Comparison of ENCODE assay signal across 9 mouse cellular contexts in the genomic region with DNA sequence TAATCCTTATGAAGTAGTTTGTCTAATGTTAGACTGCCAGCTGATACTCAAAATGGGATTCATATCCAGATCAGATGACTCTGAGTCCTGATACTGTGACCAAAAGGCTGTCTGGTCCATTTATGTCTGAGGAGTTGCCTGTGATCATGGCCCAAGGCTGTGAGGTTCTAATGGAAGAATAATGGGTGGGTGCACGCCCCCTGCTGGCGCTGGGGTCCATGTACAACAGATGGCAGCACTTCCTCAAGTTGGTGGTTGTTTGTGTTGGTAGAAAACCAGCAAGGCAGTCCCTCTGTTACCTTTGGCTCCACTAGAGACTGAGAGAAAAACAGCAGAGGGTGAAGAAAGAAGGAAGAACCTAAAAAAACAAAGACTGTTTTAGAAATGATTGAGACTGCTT.
A peak's percentile ranks its signal among the peaks of the same experiment; 100 is the strongest.
DNase-seq lines count a peak whose midpoint lies in the region; ATAC-seq and TF ChIP-seq lines count a peak whose summit lies in the region.
"Had no signal": no experiment of that assay in that cellular context is flagged by ENCODE, and none has a peak within 500 bp of the region (broad histone marks: within the 10 kb centered on the region; RNA-seq: fewer than 3 reads in every experiment).

No protein-coding gene starts in this region.

- no peak overlapping the region for H3K4me3 ChIP-seq in liver, adult 2 months (ENCODE audit: insufficient read depth, low read depth, low read length)
- H3K4me3 ChIP-seq in liver, embryonic 11.5 days (ENCODE audit: low read depth, low read length), result no peak overlapping the region
- H3K4me3 ChIP-seq: embryonic facial prominence, embryonic 15.5 days had no signal

- TF ChIP-seq CTCF in liver, adult 2 months (IDR thresholded peaks at IDR 0.05; ENCODE audit: low read depth, low read length), result peak; percentile 94
- TF ChIP-seq CTCF in Patski (IDR thresholded peaks at IDR 0.05), result peak; percentile 94

- H3K4me2 ChIP-seq in liver, embryonic 11.5 days, result no peak overlapping the region
- H3K4me2 ChIP-seq: embryonic facial prominence, embryonic 15.5 days had no signal

- H3K4me1 ChIP-seq in liver, adult 2 months (ENCODE audit: control insufficient read depth, insufficient read depth, low read length), result no peaks in the 10 kb centered on the region
- no peaks in the 10 kb centered on the region for H3K4me1 ChIP-seq in liver, embryonic 11.5 days (replicated peaks; ENCODE audit: control insufficient read depth, insufficient read depth, low read length)

- H3K79me2 ChIP-seq in liver, adult 2 months (ENCODE audit: control insufficient read depth, insufficient read depth, low read length), result no peaks in the 10 kb centered on the region

- intact Hi-C loops in gastrocnemius, postnatal 36 days (cut with DNase I), result loop anchor here (2.0 to 5.0 kb wide), 4 partner anchors 38 to 488 kb away; no protein-coding TSS in a partner anchor

- H3K27ac ChIP-seq in liver, adult 2 months (replicated peaks; ENCODE audit: insufficient read depth, low read depth, low read length), result no peak overlapping the region
- no peak overlapping the region for H3K27ac ChIP-seq in liver, embryonic 11.5 days (ENCODE audit: low read depth, low read length)
- H3K27ac ChIP-seq: embryonic facial prominence, embryonic 15.5 days had no signal

- 13% methylated on average over 2 of the region's 2 CpGs for WGBS in liver, adult 2 months
- WGBS in liver, embryonic 11.5 days, result 14% methylated on average over 2 of the region's 2 CpGs

- in situ Hi-C loops in Patski (cut with MboI; ENCODE audit: low pct_unique_long_range_greater_than_20kb), result loop anchor here (5.0 to 10.0 kb wide), 6 partner anchors 38 to 463 kb away; no protein-coding TSS in a partner anchor

- POLR2A ChIA-PET in Patski (lab: Charles Lee), result no interaction called here

- peak; percentile 47 for DNase-seq in liver, adult 2 months (ENCODE audit: extremely low read depth, low read depth, low spot score)
- no peak for DNase-seq in liver, embryonic 11.5 days (ENCODE audit: low spot score)
- peak; percentile 41 for DNase-seq in Patski (ENCODE audit: low read depth, low spot score)
- peak; percentile 69 to 77 for DNase-seq in cerebellum, postnatal 25 days
- peak; percentile 65 to 66 for DNase-seq in gastrocnemius, postnatal 36 days
- peak; percentile 69 to 80 for DNase-seq in layer of hippocampus, postnatal 10 days (ENCODE audit: low spot score in 2 of 2)
- peak; percentile 3 for DNase-seq in naive thymus-derived CD4-positive, alpha-beta T cell, adult 2 months (ENCODE audit: low read depth)

- no peak overlapping the region for H3K9ac ChIP-seq in liver, adult 2 months (ENCODE audit: low read depth, low read length)
- H3K9ac ChIP-seq in liver, embryonic 11.5 days (ENCODE audit: low read depth, low read length), result no peak overlapping the region
- H3K9ac ChIP-seq: embryonic facial prominence, embryonic 15.5 days had no signal

- no peaks in the 10 kb centered on the region for H3K27me3 ChIP-seq in liver, adult 2 months (ENCODE audit: control insufficient read depth, insufficient read depth, low read length)
- H3K27me3 ChIP-seq in liver, embryonic 11.5 days (replicated peaks; ENCODE audit: control insufficient read depth, insufficient read depth, low read length), result peaks cover 4% of the 10 kb centered on the region; the same call in 1 of the 2 replicates
- no peaks in the 10 kb centered on the region for H3K27me3 ChIP-seq in Patski
- H3K27me3 ChIP-seq: embryonic facial prominence, embryonic 15.5 days had no signal

- no peaks in the 10 kb centered on the region for H3K9me3 ChIP-seq in liver, embryonic 11.5 days (ENCODE audit: control insufficient read depth, low read length)
- H3K9me3 ChIP-seq: embryonic facial prominence, embryonic 15.5 days had no signal

- H3K36me3 ChIP-seq in liver, adult 2 months (ENCODE audit: control insufficient read depth, insufficient read depth, low read length), result no peaks in the 10 kb centered on the region; the same call in 1 of the 2 replicates
- peaks cover 14% of the 10 kb centered on the region; the same call in 1 of the 2 replicates for H3K36me3 ChIP-seq in liver, embryonic 11.5 days (ENCODE audit: control insufficient read depth, insufficient read depth, low read length)

- no peak for TF ChIP-seq POLR2A in liver, adult 2 months (IDR thresholded peaks at IDR 0.05; ENCODE audit: extremely low read depth, insufficient read depth, low read length)

- CTCF ChIA-PET in Patski (lab: Charles Lee), result interaction anchor here (1.0 to 1.5 kb wide), 5 partner anchors 12 to 156 kb away, joined by 3 to 4 read pairs (median 3); no protein-coding TSS in a partner anchor

- no peak for ATAC-seq in liver, embryonic 11.5 days (replicated peaks; ENCODE audit: low FRiP score)
- ATAC-seq in Patski, result no peak
- no peak for ATAC-seq in monocyte, adult 5-6 weeks (replicated peaks; ENCODE audit: insufficient number of reproducible peaks, low FRiP score, low TSS enrichment, poor library complexity, severe bottlenecking)
